Mouse (Mus musculus) forebrain, postnatal 0 days (tissue): ENCODE measurements around the gene Hist1h2ad. TPM values are rescaled to one million over a fixed set of nuclear protein-coding genes. Genes with fewer than 3 reads are reported as not detected.
"Not testable (repeated sequence)": the region's sequence is repeated elsewhere in the genome, so short reads cannot be mapped to it uniquely, and the experiment has no call there.

Source experiments
- ATAC-seq: fragments of 200-750 bp; cut with Nextera tagmentation; 2 replicates; pipeline ENCODE4 v1.8.0; 2017; ENCODE audit warnings: mild to moderate bottlenecking, moderate library complexity
- DNase-seq: peaks from one replicate; pipeline ENCODE4 v3.0.0-alpha.2; 2015
- H3K27ac ChIP-seq: fragments of 300-500 bp; sonication (generic); 2 replicates; pipeline ENCODE4 v1.5.1; 2014; ENCODE audit warnings: low read depth, mild to moderate bottlenecking, antibody characterized with exemption, low read length, moderate library complexity, mixed read lengths
- H3K27me3 ChIP-seq: fragments of 300-500 bp; sonication (generic); 2 replicates; pipeline ENCODE4 v1.6.1; 2014; ENCODE audit warnings: mild to moderate bottlenecking, low read length, mixed read lengths; ENCODE audit not compliant: insufficient read depth
- H3K36me3 ChIP-seq: fragments of 300-500 bp; sonication (generic); 2 replicates; pipeline ENCODE4 v1.6.1; 2014; ENCODE audit warnings: mild to moderate bottlenecking, moderate library complexity; ENCODE audit not compliant: insufficient read depth
- H3K4me1 ChIP-seq: fragments of 300-500 bp; sonication (generic); 2 replicates; pipeline ENCODE4 v1.6.1; 2014; ENCODE audit warnings: antibody characterized with exemption; ENCODE audit not compliant: insufficient read depth
- H3K4me2 ChIP-seq: fragments of 300-500 bp; sonication (generic); 2 replicates; pipeline ENCODE4 v1.6.1; 2014; ENCODE audit warnings: low read depth, mild to moderate bottlenecking, moderate library complexity
- H3K4me3 ChIP-seq: fragments of 300-500 bp; sonication (generic); 2 replicates; pipeline ENCODE4 v1.5.1; 2014; ENCODE audit warnings: low read depth, low read length, mixed read lengths
- H3K9ac ChIP-seq: fragments of 300-500 bp; sonication (generic); 2 replicates; pipeline ENCODE4 v1.6.1; 2014; ENCODE audit warnings: mild to moderate bottlenecking
- H3K9me3 ChIP-seq: fragments of 300-500 bp; sonication (generic); 2 replicates; pipeline ENCODE4 v1.6.1; 2016; ENCODE audit warnings: low read length
- CTCF ChIP-seq: sonication (generic); IDR thresholded peaks from 2 replicates; pipeline ENCODE4 v1.5.1; 2016; ENCODE audit warnings: antibody characterized with exemption, control low read depth, low read depth
- WGBS: fragments of 180-500 bp; shearing (Covaris S2); extraction: QIAGEN DNeasy Blood & Tissue Kit; methylation state at CpG from one replicate; pipeline ENCODE4 v1.1.7; 2014; 5-methylcytosine and 5-hydroxymethylcytosine counted together
- polyA plus RNA-seq: library from polyadenylated mRNA; unstranded; fragments of >200 nt; fragmentation: Nextera tagmentation; extraction: Ambion mirVana; gene quantifications from 2 replicates; pipeline ENCODE4 v1.2.1, GENCODE M21; 2015
- total RNA-seq: library from RNA; depleted of rRNA; stranded (reverse); fragments of >200 nt; gene quantifications from 2 replicates; pipeline ENCODE4 v1.2.3, GENCODE M21; 2014

Hist1h2ad gene
- total and polyA plus RNA-seq, 2 experiments from 2014 or later, result 204 TPM; not detected in 1

DNA sequence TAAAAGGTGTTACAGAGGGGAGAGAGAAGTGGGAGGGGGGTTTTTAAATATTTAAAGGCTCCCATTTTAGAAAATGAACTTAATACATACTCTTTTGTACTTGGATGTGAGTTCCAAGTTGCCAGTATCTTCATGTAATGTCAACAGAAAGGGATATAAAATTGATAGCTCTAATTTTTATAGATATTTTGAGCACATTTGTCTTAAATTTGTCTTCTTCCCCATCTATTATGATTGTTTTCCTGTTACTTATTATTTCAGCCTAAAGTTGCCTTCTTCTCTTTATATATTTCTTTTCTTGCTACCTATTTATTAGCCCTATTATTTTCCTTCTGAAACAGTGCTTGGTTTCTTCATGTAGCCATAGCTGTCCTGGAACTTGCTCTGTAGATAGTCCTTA lies 21.2 kb upstream of the Hist1h2ad start, which contains the start of gene Hist1h1d:
Hist1h1d (plus strand) TSS at position 301 of the 400 bp plus-strand sequence.
- Histone ChIP-seq H3K4me2 (no peak within 1 kb of the TSS; the same call in 1 of the 2 replicates), H3K9ac (no peak within 1 kb of the TSS), H3K36me3 (no peaks in the 10 kb centered on the region), H3K27ac (peak within 1 kb of the TSS; percentile 82; the same call in 1 of the 2 replicates), H3K27me3 (no peaks in the 10 kb centered on the region), H3K9me3 (no peaks in the 10 kb centered on the region), H3K4me3 (no peak within 1 kb of the TSS), H3K4me1 (0 out of 2 replicates have a peak, but pooled peaks cover 4% of the 10 kb centered on the region)
- ATAC-seq, result no peak
- no peak for DNase-seq
- TF ChIP-seq CTCF, result no peak

DNA sequence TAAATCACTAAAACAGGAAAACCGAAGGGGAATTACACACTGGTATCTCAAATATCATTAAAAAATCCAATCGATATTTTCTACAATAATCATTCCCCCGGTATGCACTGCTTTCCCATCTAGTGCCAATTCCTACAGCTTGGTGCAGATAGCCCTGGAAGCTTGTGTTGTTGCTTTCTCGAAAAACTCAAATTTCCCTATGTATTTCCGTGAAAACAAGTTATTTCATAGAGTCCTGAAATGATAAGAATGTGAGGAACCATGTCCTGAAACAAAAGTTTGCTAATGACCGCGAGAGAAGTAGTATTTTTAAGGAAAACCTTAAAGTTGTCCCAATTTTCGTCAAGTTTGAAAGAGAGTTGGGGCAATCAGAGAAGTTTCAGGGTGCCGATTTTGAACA lies 19.8 kb upstream of the Hist1h2ad start:
- peak overlapping the region; percentile 56 for H3K9ac ChIP-seq
- no peak for TF ChIP-seq CTCF
- DNase-seq, result peak; percentile 27

DNA sequence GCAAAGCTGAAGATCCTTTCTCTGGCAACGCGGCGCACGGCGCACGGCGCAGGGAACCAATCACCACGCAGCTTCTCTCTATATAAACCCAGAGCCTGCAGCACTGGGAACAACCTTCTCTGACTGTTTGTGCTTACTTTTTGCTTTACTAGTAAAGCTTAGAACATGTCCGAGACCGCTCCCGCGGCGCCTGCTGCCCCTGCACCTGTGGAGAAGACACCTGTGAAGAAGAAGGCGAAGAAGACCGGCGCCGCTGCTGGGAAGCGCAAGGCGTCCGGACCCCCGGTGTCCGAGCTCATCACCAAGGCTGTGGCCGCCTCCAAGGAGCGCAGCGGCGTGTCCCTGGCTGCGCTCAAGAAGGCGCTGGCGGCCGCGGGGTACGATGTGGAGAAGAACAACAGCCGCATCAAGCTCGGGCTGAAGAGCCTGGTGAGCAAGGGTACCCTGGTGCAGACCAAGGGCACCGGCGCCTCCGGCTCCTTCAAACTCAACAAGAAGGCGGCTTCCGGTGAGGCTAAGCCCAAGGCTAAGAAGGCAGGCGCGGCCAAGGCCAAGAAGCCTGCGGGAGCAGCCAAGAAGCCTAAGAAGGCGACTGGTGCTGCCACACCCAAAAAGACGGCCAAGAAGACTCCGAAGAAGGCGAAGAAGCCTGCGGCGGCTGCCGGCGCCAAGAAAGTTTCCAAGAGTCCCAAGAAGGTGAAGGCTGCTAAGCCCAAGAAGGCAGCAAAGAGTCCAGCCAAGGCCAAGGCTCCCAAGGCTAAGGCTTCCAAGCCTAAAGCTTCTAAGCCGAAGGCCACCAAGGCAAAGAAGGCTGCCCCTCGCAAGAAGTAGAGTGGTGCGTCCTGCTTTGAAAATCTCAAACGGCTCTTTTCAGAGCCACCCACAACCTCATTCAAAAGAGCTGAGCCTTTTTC lies 19.0 kb upstream of the Hist1h2ad start:
- 0 out of 2 replicates have a peak, but pooled peaks cover 4% of the 10 kb centered on the region for H3K4me1 ChIP-seq
- peak; percentile 89 for DNase-seq
- peak overlapping the region; percentile 51 for H3K4me3 ChIP-seq
- no peaks in the 10 kb centered on the region for H3K9me3 ChIP-seq
- peak overlapping the region; percentile 99 for H3K4me2 ChIP-seq
- WGBS, result under 1% methylated on average over 54 of the region's 54 CpGs
- H3K27ac ChIP-seq, result peak overlapping the region; percentile 82
- peak; percentile 86 for ATAC-seq
- H3K27me3 ChIP-seq, result no peaks in the 10 kb centered on the region
- peak overlapping the region; percentile 56 for H3K9ac ChIP-seq
- no peak for TF ChIP-seq CTCF
- H3K36me3 ChIP-seq, result no peaks in the 10 kb centered on the region

More for the DNA sequence above, 19.8 kb upstream of the Hist1h2ad start:
- WGBS, result 18% methylated on average over 9 of the region's 9 CpGs
- Histone ChIP-seq H3K4me3 (peak overlapping the region; percentile 51), H3K27ac (peak overlapping the region; percentile 82), H3K27me3 (no peaks in the 10 kb centered on the region), H3K36me3 (no peaks in the 10 kb centered on the region), H3K9me3 (no peaks in the 10 kb centered on the region), H3K4me1 (0 out of 2 replicates have a peak, but pooled peaks cover 4% of the 10 kb centered on the region), H3K4me2 (peak overlapping the region; percentile 99)
- ATAC-seq, result no peak

DNA sequence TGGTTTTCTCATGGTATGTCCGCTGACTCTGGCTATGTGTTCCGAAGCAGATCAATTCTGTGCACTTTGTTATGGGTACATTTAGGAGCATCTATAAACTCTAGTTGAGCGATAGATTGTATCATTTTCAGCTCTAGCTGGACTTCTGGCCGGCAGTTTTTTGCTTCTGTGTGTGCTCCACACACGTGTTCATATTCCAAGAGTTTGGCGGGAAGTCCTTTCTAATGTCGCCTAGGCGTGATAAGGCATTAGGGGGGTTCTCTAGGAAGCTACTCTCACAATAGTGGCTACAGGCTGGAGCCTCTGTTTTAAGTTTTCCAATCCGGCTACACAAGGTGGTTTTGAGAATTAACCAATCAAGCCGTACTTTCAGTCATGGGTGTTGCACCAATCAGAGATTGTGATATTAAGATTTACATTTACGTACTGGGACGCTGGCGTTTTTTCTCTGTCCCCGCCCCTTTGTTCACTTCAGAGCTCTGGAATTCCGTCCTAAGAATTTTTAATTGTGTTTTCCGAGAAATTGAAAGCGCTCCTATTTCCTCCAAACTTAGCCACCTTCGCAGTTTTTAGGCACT lies 18.3 kb upstream of the Hist1h2ad start:
- under 1% methylated on average over 18 of the region's 18 CpGs for WGBS
- H3K9ac ChIP-seq, result peak overlapping the region; percentile 56
- no peak for TF ChIP-seq CTCF
- H3K27ac ChIP-seq, result peak overlapping the region; percentile 82
- 0 out of 2 replicates have a peak, but pooled peaks cover 1% of the 10 kb centered on the region for H3K4me1 ChIP-seq
- ATAC-seq (peak; percentile 75), DNase-seq (peak; percentile 92)
- H3K27me3 ChIP-seq, result no peaks in the 10 kb centered on the region
- no peaks in the 10 kb centered on the region for H3K36me3 ChIP-seq
- H3K4me3 ChIP-seq, result peak overlapping the region; percentile 51
- H3K9me3 ChIP-seq, result no peaks in the 10 kb centered on the region
- peak overlapping the region; percentile 99 for H3K4me2 ChIP-seq

DNA sequence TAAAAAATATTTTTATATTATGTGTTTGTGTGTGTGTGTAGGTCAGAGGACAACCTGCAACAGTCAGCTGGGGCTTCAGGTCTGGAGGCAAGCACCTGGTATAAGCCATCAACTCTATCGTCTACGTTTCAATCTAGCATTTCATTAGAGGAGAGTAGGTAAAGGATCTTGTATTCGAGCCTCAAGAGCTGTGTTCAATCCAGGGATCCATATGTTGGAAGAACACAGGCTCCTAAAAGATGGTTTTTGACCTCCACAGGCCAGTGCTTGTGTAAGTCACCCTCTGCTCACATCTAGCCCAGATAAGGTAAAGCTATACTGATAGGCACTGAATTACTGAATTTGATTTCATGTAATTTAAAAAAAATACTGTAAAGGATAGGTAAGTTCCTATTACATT lies 17.3 kb upstream of the Hist1h2ad start:
- H3K36me3 ChIP-seq, result no peaks in the 10 kb centered on the region
- DNase-seq (no peak), ATAC-seq (no peak)
- 74% methylated on average over 3 of the region's 3 CpGs for WGBS
- no peak for TF ChIP-seq CTCF
- no peaks in the 10 kb centered on the region for H3K4me1 ChIP-seq
- no peaks in the 10 kb centered on the region for H3K9me3 ChIP-seq
- no peak overlapping the region for H3K9ac ChIP-seq
- no peak overlapping the region for H3K4me2 ChIP-seq
- no peak overlapping the region for H3K27ac ChIP-seq
- no peak overlapping the region for H3K4me3 ChIP-seq
- no peaks in the 10 kb centered on the region for H3K27me3 ChIP-seq

DNA sequence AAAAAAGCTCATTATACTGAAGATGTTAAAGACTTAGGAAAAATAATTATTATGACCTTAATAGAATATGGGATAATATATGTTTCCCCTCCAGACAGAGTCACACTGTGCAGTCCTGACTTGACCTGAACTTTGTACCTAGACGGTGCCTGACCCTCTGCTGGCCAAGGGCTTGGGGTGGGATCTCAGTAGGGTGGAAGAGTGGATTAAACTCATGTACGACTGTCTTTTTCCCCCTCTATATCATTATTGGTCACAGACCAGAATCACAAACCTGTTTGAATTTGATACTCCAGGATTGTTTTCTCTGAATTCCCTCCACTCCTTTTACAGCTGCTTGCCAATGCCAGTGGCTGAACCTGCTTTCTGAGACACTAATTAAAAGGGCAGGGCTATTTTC lies 13.5 kb upstream of the Hist1h2ad start:
- 21% methylated on average over 2 of the region's 2 CpGs for WGBS
- not testable (repeated sequence) for H3K36me3 ChIP-seq, H3K4me1 ChIP-seq, DNase-seq, H3K4me2 ChIP-seq, H3K9me3 ChIP-seq, H3K27me3 ChIP-seq, H3K9ac ChIP-seq, H3K4me3 ChIP-seq, H3K27ac ChIP-seq, ATAC-seq

DNA sequence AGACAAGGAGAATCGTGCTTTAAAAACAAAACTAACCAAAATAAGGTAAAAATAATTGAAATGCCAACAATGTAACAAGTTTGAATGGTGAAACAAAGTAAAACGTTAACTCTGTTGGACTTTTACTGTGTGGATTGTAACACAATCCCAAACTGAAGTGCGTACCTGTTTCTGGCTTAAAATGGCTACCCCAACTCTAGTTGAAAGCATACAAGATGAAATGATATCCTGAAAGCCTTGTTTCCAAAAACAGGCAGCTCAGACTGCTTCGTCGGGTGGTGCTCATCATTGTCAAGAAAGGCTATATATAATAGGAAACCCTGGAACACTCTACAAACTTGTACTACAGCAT lies 12.7 kb upstream of the Hist1h2ad start:
- not testable (repeated sequence) for DNase-seq, H3K9me3 ChIP-seq, H3K4me1 ChIP-seq, ATAC-seq, H3K27me3 ChIP-seq, H3K36me3 ChIP-seq, H3K27ac ChIP-seq
- peak overlapping the region; percentile 74 for H3K9ac ChIP-seq
- peak overlapping the region; percentile 46 for H3K4me2 ChIP-seq
- H3K4me3 ChIP-seq, result peak overlapping the region; percentile 37; the same call in 1 of the 2 replicates
- WGBS, result 0% methylated on average over 2 of the region's 5 CpGs

DNA sequence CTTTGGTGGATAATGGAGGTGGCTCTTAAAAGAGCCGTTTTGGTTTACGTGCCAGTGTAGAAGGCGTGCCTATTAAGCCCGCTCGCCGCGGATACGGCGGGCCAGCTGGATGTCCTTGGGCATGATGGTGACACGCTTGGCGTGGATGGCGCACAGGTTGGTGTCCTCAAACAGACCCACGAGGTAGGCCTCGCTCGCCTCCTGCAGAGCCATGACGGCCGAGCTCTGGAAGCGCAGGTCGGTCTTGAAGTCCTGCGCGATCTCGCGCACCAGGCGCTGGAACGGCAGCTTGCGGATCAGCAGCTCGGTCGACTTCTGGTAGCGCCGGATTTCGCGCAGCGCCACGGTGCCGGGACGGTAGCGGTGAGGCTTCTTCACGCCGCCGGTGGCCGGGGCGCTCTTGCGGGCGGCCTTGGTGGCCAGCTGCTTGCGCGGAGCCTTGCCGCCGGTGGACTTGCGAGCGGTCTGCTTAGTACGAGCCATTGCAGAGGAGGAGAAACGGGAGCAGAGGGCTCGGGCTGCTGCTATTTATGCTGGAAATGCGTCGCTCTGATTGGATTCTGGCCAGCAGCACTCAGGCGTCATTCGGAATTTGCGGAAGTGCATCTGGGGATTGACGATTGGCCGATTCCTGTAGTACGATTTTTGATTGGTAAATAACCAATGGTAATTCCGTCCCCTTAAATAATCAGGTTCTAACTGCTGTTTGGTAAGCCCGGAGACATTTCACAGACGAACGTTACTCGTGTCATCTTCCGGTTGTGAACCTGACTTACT lies 12.1 kb upstream of the Hist1h2ad start, which contains the start of gene Hist1h3e:
Hist1h3e (minus strand) TSS at position 487 of the 777 bp plus-strand sequence.
- ATAC-seq (peak; percentile 95), DNase-seq (peak; percentile 99)
- peak within 1 kb of the TSS; percentile 66 for H3K4me2 ChIP-seq
- not testable (repeated sequence) for H3K4me1 ChIP-seq, H3K36me3 ChIP-seq, H3K9me3 ChIP-seq, H3K27me3 ChIP-seq
- H3K27ac ChIP-seq, result peak within 1 kb of the TSS; percentile 94
- H3K9ac ChIP-seq, result peak within 1 kb of the TSS; percentile 74
- WGBS, result 2% methylated on average over 47 of the region's 67 CpGs
- peak within 1 kb of the TSS; percentile 37 for H3K4me3 ChIP-seq
